Mouse (Mus musculus): ENCODE measurements around the gene Ces1h. TPM values are rescaled to one million over a fixed set of nuclear protein-coding genes. Genes with fewer than 3 reads are reported as not detected.
"Not testable (repeated sequence)": the region's sequence is repeated elsewhere in the genome, so short reads cannot be mapped to it uniquely, and the experiment has no call there.

Ces1h gene
- polyA plus RNA-seq (2011; ENCODE audit: insufficient read depth, insufficient read length, low replicate concordance, missing spikeins): not detected in 2 replicates

- Histone ChIP-seq H3K4me3 (replicated peaks; ENCODE audit: control insufficient read depth, low read depth, low read length) (no peak within 1 kb of the TSS), H3K27ac (ENCODE audit: control insufficient read depth, insufficient read depth, low read depth, low read length, poor library complexity) (no peak within 1 kb of the TSS), H3K4me1 (ENCODE audit: control insufficient read depth, insufficient read depth, low read length) (no peaks in the 10 kb centered on the region)
- 81% methylated on average over 4 of the region's 4 CpGs for WGBS
- TF ChIP-seq POLR2A (IDR thresholded peaks at IDR 0.05; ENCODE audit: borderline replicate concordance, control insufficient read depth, low read depth, low read length) (no peak), CTCF (IDR thresholded peaks at IDR 0.05; ENCODE audit: control insufficient read depth, insufficient read depth, low read length) (no peak)
Measured at GRCm38 (mm10) chr8:93379625-93380024, at the start of gene Ces1h. Ces1h (minus strand) TSS chr8:93379725.

- H3K27ac ChIP-seq (ENCODE audit: control insufficient read depth, insufficient read depth, low read depth, low read length, poor library complexity): no peak overlapping the region
- TF ChIP-seq POLR2A (IDR thresholded peaks at IDR 0.05; ENCODE audit: borderline replicate concordance, control insufficient read depth, low read depth, low read length) (no peak), CTCF (IDR thresholded peaks at IDR 0.05; ENCODE audit: control insufficient read depth, insufficient read depth, low read length) (no peak)
Measured at GRCm38 (mm10) chr8:93427195-93427594, 47.7 kb upstream of the Ces1h start.

GRCm38 (mm10) chr8:93415387-93415786 lies 35.9 kb upstream of the Ces1h start:
- H3K27ac ChIP-seq (ENCODE audit: control insufficient read depth, insufficient read depth, low read depth, low read length, poor library complexity): no peak overlapping the region
- H3K4me3 ChIP-seq (replicated peaks; ENCODE audit: control insufficient read depth, low read depth, low read length): no peak overlapping the region
- TF ChIP-seq CTCF (IDR thresholded peaks at IDR 0.05; ENCODE audit: control insufficient read depth, insufficient read depth, low read length) (no peak), POLR2A (IDR thresholded peaks at IDR 0.05; ENCODE audit: borderline replicate concordance, control insufficient read depth, low read depth, low read length) (no peak)
- H3K4me1 ChIP-seq (ENCODE audit: control insufficient read depth, insufficient read depth, low read length): no peaks in the 10 kb centered on the region
- WGBS: 66% methylated on average over 4 of the region's 4 CpGs

More at GRCm38 (mm10) chr8:93427195-93427594, 47.7 kb upstream of the Ces1h start:
- H3K4me1 ChIP-seq (ENCODE audit: control insufficient read depth, insufficient read depth, low read length): no peaks in the 10 kb centered on the region
- no peak overlapping the region for H3K4me3 ChIP-seq (replicated peaks; ENCODE audit: control insufficient read depth, low read depth, low read length)
- 85% methylated on average over 16 of the region's 16 CpGs for WGBS

- no peaks in the 10 kb centered on the region for H3K4me1 ChIP-seq (ENCODE audit: control insufficient read depth, insufficient read depth, low read length)
- WGBS: 87% methylated on average over 2 of the region's 2 CpGs
- TF ChIP-seq POLR2A (IDR thresholded peaks at IDR 0.05; ENCODE audit: borderline replicate concordance, control insufficient read depth, low read depth, low read length) (no peak), CTCF (IDR thresholded peaks at IDR 0.05; ENCODE audit: control insufficient read depth, insufficient read depth, low read length) (no peak)
- no peak overlapping the region for H3K27ac ChIP-seq (ENCODE audit: control insufficient read depth, insufficient read depth, low read depth, low read length, poor library complexity)
- H3K4me3 ChIP-seq (replicated peaks; ENCODE audit: control insufficient read depth, low read depth, low read length): no peak overlapping the region
Measured at GRCm38 (mm10) chr8:93408830-93409229, 29.3 kb upstream of the Ces1h start.

- TF ChIP-seq CTCF (IDR thresholded peaks at IDR 0.05; ENCODE audit: control insufficient read depth, insufficient read depth, low read length) (no peak), POLR2A (IDR thresholded peaks at IDR 0.05; ENCODE audit: borderline replicate concordance, control insufficient read depth, low read depth, low read length) (no peak)
- no peak overlapping the region for H3K27ac ChIP-seq (ENCODE audit: control insufficient read depth, insufficient read depth, low read depth, low read length, poor library complexity)
- H3K4me1 ChIP-seq (ENCODE audit: control insufficient read depth, insufficient read depth, low read length): no peaks in the 10 kb centered on the region
- no peak overlapping the region for H3K4me3 ChIP-seq (replicated peaks; ENCODE audit: control insufficient read depth, low read depth, low read length)
- WGBS: 70% methylated on average over 2 of the region's 2 CpGs
Measured at GRCm38 (mm10) chr8:93399698-93400097, 20.2 kb upstream of the Ces1h start.

GRCm38 (mm10) chr8:93398044-93398443 lies 18.5 kb upstream of the Ces1h start:
- Histone ChIP-seq H3K4me1 (ENCODE audit: control insufficient read depth, insufficient read depth, low read length) (no peaks in the 10 kb centered on the region), H3K4me3 (replicated peaks; ENCODE audit: control insufficient read depth, low read depth, low read length) (no peak overlapping the region), H3K27ac (ENCODE audit: control insufficient read depth, insufficient read depth, low read depth, low read length, poor library complexity) (no peak overlapping the region)
- 27% methylated on average over 1 of the region's 1 CpGs for WGBS
- TF ChIP-seq CTCF (IDR thresholded peaks at IDR 0.05; ENCODE audit: control insufficient read depth, insufficient read depth, low read length): no peak
- no peak for TF ChIP-seq POLR2A (IDR thresholded peaks at IDR 0.05; ENCODE audit: borderline replicate concordance, control insufficient read depth, low read depth, low read length)

GRCm38 (mm10) chr8:93394079-93394619 lies 14.6 kb upstream of the Ces1h start:
- H3K4me1 ChIP-seq (ENCODE audit: control insufficient read depth, insufficient read depth, low read length); H3K4me3 ChIP-seq (replicated peaks; ENCODE audit: control insufficient read depth, low read depth, low read length); H3K27ac ChIP-seq (ENCODE audit: control insufficient read depth, insufficient read depth, low read depth, low read length, poor library complexity): not testable (repeated sequence)
- 81% methylated on average over 8 of the region's 8 CpGs for WGBS

GRCm38 (mm10) chr8:93369481-93369880 lies 10.0 kb downstream of the Ces1h start:
- WGBS: 32% methylated on average over 2 of the region's 2 CpGs
- no peak for TF ChIP-seq CTCF (IDR thresholded peaks at IDR 0.05; ENCODE audit: control insufficient read depth, insufficient read depth, low read length)
- no peak for TF ChIP-seq POLR2A (IDR thresholded peaks at IDR 0.05; ENCODE audit: borderline replicate concordance, control insufficient read depth, low read depth, low read length)
- no peak overlapping the region for H3K27ac ChIP-seq (ENCODE audit: control insufficient read depth, insufficient read depth, low read depth, low read length, poor library complexity)
- H3K4me3 ChIP-seq (replicated peaks; ENCODE audit: control insufficient read depth, low read depth, low read length): no peak overlapping the region
- no peaks in the 10 kb centered on the region for H3K4me1 ChIP-seq (ENCODE audit: control insufficient read depth, insufficient read depth, low read length)

- TF ChIP-seq CTCF (IDR thresholded peaks at IDR 0.05; ENCODE audit: control insufficient read depth, insufficient read depth, low read length) (no peak), POLR2A (IDR thresholded peaks at IDR 0.05; ENCODE audit: borderline replicate concordance, control insufficient read depth, low read depth, low read length) (no peak)
- Histone ChIP-seq H3K27ac (ENCODE audit: control insufficient read depth, insufficient read depth, low read depth, low read length, poor library complexity) (no peak overlapping the region), H3K4me3 (replicated peaks; ENCODE audit: control insufficient read depth, low read depth, low read length) (no peak overlapping the region), H3K4me1 (ENCODE audit: control insufficient read depth, insufficient read depth, low read length) (no peaks in the 10 kb centered on the region)
Measured at GRCm38 (mm10) chr8:93360113-93360512, 19.4 kb downstream of the Ces1h start.

Measured in bone marrow, adult 2 months (tissue).